Mouse (Mus musculus): ENCODE measurements around the gene Cpa4. TPM values are rescaled to one million over a fixed set of nuclear protein-coding genes. Genes with fewer than 3 reads are reported as not detected.
A peak's percentile ranks its signal among the peaks of the same experiment; 100 is the strongest.

Gene Cpa4
- polyA plus RNA-seq, 1 experiment = 0.16 TPM

DNA sequence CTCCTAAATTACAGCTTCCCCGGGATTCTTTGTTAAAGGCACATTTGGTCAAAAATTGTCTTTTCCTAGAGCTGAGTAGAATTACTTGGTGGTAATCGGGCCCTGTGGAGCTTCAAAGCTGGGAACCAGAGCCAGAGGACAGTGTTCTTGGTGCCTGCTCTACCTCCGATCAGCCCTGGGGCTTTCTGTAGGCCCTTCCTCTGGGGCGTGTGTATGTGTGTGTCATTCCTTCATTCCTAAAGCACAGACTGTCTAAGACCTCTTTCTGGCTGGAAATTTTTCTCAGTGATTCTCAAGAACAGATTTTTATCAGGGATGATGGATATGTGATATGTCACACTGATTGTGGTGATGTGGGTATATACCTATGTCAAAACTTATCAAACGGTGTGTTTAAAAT is 29.4 kb upstream of the Cpa4 start:
- WGBS = 85% methylated on average over 5 of the region's 5 CpGs
- TF ChIP-seq POLR2A (IDR thresholded peaks at IDR 0.05; ENCODE audit: borderline replicate concordance, insufficient read depth, low read length) (no peak), CTCF (IDR thresholded peaks at IDR 0.05; ENCODE audit: borderline replicate concordance, insufficient read depth, low read depth, low read length) (no peak)

DNA sequence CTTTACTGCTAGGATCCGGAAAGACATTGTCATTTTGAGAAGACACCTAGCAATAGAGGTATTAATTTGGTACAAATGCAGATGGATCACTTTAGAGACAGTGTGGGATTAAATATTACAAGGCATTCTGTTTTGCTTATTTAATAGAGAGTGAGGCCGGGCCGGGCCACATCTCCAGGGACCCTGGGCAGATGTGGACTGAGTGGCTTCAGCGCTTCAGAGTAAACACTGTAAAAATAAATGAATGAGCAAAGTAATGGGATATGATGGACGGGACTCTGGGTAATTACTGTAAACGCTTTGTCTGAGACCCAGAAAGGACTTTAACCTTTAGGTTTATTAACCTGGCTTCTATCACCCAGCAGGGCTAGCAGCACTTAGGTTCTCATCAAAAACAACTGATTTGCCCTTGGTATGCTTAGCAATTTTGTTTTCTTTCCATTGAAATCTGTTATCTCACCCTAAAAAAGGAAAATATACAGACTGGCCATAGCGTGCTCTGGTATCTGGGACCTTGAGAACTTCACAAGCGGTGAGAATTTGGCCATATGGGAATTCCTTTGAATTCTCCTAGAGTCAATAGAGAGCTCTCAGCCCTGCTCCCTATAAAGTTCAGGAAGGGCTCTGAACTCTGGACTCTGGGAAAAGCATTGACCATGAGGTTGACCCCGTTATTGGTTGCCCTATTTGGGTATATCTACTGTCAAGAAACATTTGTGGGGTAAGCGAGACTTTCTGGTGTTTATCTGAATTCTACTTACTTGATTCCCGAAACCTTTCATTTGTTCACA is 27.0 kb upstream of the Cpa4 start, which contains the start of gene Cpa2:
Gene Cpa2, plus strand, starts transcription at position 574 of the 791 bp plus-strand sequence.
- DNase-seq = no peak
- no peak for TF ChIP-seq CTCF (IDR thresholded peaks at IDR 0.05; ENCODE audit: borderline replicate concordance, insufficient read depth, low read depth, low read length)
- TF ChIP-seq POLR2A (IDR thresholded peaks at IDR 0.05; ENCODE audit: borderline replicate concordance, insufficient read depth, low read length) = no peak
- no peaks in the 10 kb centered on the region for H3K4me1 ChIP-seq (ENCODE audit: control insufficient read depth, insufficient read depth, low read length)
- no peak within 1 kb of the TSS for H3K27ac ChIP-seq (ENCODE audit: insufficient read depth, low read length)
- H3K4me3 ChIP-seq (replicated peaks; ENCODE audit: insufficient read depth, low read depth, low read length) = no peak within 1 kb of the TSS
- 89% methylated on average over 11 of the region's 11 CpGs for WGBS
- no peaks in the 10 kb centered on the region for H3K27me3 ChIP-seq (ENCODE audit: control insufficient read depth, insufficient read depth, low read length)

More for the DNA sequence above, 29.4 kb upstream of the Cpa4 start:
- DNase-seq = no peak
- H3K27me3 ChIP-seq (ENCODE audit: control insufficient read depth, insufficient read depth, low read length) = no peaks in the 10 kb centered on the region
- H3K4me3 ChIP-seq (replicated peaks; ENCODE audit: insufficient read depth, low read depth, low read length) = no peak overlapping the region
- no peaks in the 10 kb centered on the region for H3K4me1 ChIP-seq (ENCODE audit: control insufficient read depth, insufficient read depth, low read length)
- no peak overlapping the region for H3K27ac ChIP-seq (ENCODE audit: insufficient read depth, low read length)

DNA sequence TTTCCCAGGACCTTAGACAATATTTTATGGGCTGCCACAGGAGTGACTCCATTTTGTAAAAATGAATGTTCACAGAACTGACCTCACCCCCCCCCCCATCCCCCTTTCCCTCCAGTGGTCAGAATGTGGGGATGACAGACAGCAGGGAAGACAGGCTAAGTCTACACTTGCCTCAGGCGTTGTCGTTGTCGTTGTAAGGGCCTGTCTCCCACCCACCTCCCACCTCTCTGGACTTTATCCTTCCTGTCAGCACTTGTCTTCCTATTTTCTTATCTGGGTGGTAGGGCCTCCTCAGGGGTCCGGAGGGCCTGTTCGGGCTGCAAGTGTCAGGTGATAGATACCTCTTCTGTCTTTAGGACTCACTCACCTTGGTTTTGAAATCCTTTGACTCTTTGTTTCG is 25.9 kb upstream of the Cpa4 start:
- Histone ChIP-seq H3K27ac (ENCODE audit: insufficient read depth, low read length) (no peak overlapping the region), H3K27me3 (ENCODE audit: control insufficient read depth, insufficient read depth, low read length) (no peaks in the 10 kb centered on the region), H3K4me3 (replicated peaks; ENCODE audit: insufficient read depth, low read depth, low read length) (no peak overlapping the region), H3K4me1 (ENCODE audit: control insufficient read depth, insufficient read depth, low read length) (no peaks in the 10 kb centered on the region)
- TF ChIP-seq POLR2A (IDR thresholded peaks at IDR 0.05; ENCODE audit: borderline replicate concordance, insufficient read depth, low read length) (no peak), CTCF (IDR thresholded peaks at IDR 0.05; ENCODE audit: borderline replicate concordance, insufficient read depth, low read depth, low read length) (no peak)
- WGBS = 96% methylated on average over 6 of the region's 6 CpGs
- no peak for DNase-seq

DNA sequence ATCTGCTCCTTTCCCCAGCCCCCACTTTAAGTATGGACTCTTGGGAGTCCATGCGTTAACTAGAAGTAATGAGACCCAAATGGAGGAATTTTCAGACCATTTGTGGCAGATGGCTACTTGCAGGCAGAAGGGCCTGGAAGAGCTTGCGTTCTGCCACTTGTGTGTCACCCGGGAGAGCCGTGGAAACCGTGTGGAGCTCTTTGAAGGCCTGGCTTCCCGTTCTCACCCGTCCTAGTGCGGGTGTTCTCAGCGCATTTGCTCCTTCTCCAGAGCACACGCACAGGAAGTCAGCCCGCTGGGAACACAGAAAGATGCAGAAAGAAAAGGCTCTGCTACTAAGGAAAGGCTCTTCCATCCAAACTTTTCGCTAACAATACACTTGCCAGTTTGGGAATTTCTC is 25.1 kb upstream of the Cpa4 start:
- H3K27me3 ChIP-seq (ENCODE audit: control insufficient read depth, insufficient read depth, low read length) = no peaks in the 10 kb centered on the region
- H3K4me3 ChIP-seq (replicated peaks; ENCODE audit: insufficient read depth, low read depth, low read length) = no peak overlapping the region
- WGBS = 47% methylated on average over 12 of the region's 12 CpGs
- no peak for TF ChIP-seq POLR2A (IDR thresholded peaks at IDR 0.05; ENCODE audit: borderline replicate concordance, insufficient read depth, low read length)
- no peak for TF ChIP-seq CTCF (IDR thresholded peaks at IDR 0.05; ENCODE audit: borderline replicate concordance, insufficient read depth, low read depth, low read length)
- DNase-seq = no peak
- no peak overlapping the region for H3K27ac ChIP-seq (ENCODE audit: insufficient read depth, low read length)
- no peaks in the 10 kb centered on the region for H3K4me1 ChIP-seq (ENCODE audit: control insufficient read depth, insufficient read depth, low read length)

DNA sequence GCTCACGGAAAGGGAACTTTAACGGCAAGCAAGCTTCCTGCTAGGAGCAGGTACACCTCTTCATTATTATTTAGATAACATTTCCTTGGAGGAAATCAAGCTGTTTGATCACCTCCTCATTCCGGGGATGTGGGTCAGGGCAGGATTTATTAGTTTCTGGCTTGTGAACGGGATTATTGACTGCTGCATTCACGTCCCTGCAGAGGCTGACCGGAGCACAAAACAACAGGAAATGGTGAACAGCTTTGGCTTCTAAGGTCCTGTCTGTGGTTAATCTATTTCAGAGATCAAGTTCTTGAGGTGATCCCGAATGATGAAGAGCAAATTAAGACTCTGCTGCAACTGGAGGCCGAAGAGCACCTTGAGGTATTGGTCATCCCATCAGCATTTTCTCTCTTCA is 24.3 kb upstream of the Cpa4 start:
- 80% methylated on average over 8 of the region's 8 CpGs for WGBS
- no peak for DNase-seq
- Histone ChIP-seq H3K4me1 (ENCODE audit: control insufficient read depth, insufficient read depth, low read length) (no peaks in the 10 kb centered on the region), H3K27me3 (ENCODE audit: control insufficient read depth, insufficient read depth, low read length) (no peaks in the 10 kb centered on the region), H3K4me3 (replicated peaks; ENCODE audit: insufficient read depth, low read depth, low read length) (no peak overlapping the region), H3K27ac (ENCODE audit: insufficient read depth, low read length) (no peak overlapping the region)
- no peak for TF ChIP-seq POLR2A (IDR thresholded peaks at IDR 0.05; ENCODE audit: borderline replicate concordance, insufficient read depth, low read length)
- no peak for TF ChIP-seq CTCF (IDR thresholded peaks at IDR 0.05; ENCODE audit: borderline replicate concordance, insufficient read depth, low read depth, low read length)

DNA sequence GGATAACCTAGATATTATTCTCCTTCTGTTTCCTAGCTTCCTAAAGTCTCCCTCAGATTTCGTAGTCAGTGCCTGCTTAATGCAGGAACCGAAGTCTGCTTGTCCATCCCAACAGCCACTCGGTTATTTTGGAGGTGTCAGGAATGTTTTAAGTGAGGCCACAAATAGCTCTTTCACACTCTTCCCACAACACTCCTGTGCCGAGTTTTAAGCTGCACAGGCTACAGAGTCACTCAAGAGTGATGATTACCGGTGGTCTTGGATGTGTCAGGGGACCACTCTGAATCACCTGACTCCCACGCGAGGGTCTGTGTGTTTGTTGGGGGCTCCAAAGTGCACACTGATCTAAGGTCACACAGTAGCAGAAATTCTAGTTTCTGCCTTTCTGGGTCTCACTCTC is 22.5 kb upstream of the Cpa4 start:
- DNase-seq = no peak
- 95% methylated on average over 7 of the region's 7 CpGs for WGBS
- Histone ChIP-seq H3K4me1 (ENCODE audit: control insufficient read depth, insufficient read depth, low read length) (0 out of 2 replicates have a peak, but pooled peaks cover 5% of the 10 kb centered on the region), H3K4me3 (replicated peaks; ENCODE audit: insufficient read depth, low read depth, low read length) (no peak overlapping the region), H3K27me3 (ENCODE audit: control insufficient read depth, insufficient read depth, low read length) (no peaks in the 10 kb centered on the region), H3K27ac (ENCODE audit: insufficient read depth, low read length) (no peak overlapping the region)
- TF ChIP-seq POLR2A (IDR thresholded peaks at IDR 0.05; ENCODE audit: borderline replicate concordance, insufficient read depth, low read length) (no peak), CTCF (IDR thresholded peaks at IDR 0.05; ENCODE audit: borderline replicate concordance, insufficient read depth, low read depth, low read length) (no peak)

DNA sequence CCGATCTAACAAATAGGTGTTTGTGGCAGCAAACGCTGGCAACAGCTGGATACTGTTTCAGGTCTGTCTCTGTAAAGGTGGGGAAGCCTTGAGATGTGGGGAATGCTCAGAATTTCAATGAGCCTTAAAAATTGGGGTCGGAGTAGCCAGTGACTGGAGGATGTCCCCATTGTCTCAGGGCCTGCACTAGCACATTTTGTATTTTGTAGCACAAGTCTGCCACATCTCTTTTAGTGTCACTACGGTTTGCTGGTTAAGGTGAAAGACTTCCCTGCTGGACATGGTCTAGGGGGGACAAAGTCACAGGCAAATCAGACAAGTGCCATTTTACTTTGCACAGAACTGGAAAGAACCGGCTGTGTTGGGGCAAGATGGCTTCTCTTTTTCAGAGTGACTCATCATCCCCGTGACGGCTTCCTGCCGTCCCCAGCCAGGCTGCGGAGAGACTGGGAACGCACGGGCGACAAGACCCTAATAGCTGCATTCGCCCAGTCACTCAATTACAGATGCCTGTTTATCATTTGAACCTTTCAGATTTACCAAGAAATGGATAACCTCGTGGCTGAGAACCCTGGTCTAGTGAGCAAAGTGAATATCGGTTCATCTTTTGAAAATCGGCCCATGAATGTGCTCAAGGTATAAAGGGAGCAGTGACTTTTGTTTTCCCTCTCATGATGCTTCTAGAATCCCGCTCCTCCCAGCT is 21.4 kb upstream of the Cpa4 start:
- DNase-seq = peak; percentile 55 to 58
- H3K27me3 ChIP-seq (ENCODE audit: control insufficient read depth, insufficient read depth, low read length) = no peaks in the 10 kb centered on the region
- TF ChIP-seq CTCF (IDR thresholded peaks at IDR 0.05; ENCODE audit: borderline replicate concordance, insufficient read depth, low read depth, low read length) (no peak), POLR2A (IDR thresholded peaks at IDR 0.05; ENCODE audit: borderline replicate concordance, insufficient read depth, low read length) (no peak)
- H3K4me1 ChIP-seq (ENCODE audit: control insufficient read depth, insufficient read depth, low read length) = peaks cover 5% of the 10 kb centered on the region; the same call in 1 of the 2 replicates
- 16% methylated on average over 17 of the region's 17 CpGs for WGBS
- H3K4me3 ChIP-seq (replicated peaks; ENCODE audit: insufficient read depth, low read depth, low read length) = peak overlapping the region; percentile 38
- peak overlapping the region; percentile 29 for H3K27ac ChIP-seq (ENCODE audit: insufficient read depth, low read length)
